Mouse (Mus musculus): Measurements from ENCODE around the gene P4ha1. TPM values are rescaled to one million over a fixed set of nuclear protein-coding genes. Genes with fewer than 3 reads are reported as not detected.

Gene P4ha1
- total and polyA plus RNA-seq, 2 experiments from 2014 or later = 13.4 to 29.3 TPM

- Histone ChIP-seq H3K4me1 (ENCODE audit: insufficient read depth) (no peaks in the 10 kb centered on the region), H3K27me3 (ENCODE audit: insufficient read depth, low read length) (no peaks in the 10 kb centered on the region), H3K4me2 (ENCODE audit: low read depth) (no peak overlapping the region), H3K27ac (ENCODE audit: low read depth, low read length) (no peak overlapping the region), H3K4me3 (ENCODE audit: low read depth, low read length) (no peak overlapping the region), H3K9me3 (ENCODE audit: low read length) (no peaks in the 10 kb centered on the region), H3K9ac (no peak overlapping the region), H3K36me3 (ENCODE audit: insufficient read depth) (peaks cover 30% of the 10 kb centered on the region)
- ATAC-seq = no peak
- DNase-seq = no peak
- WGBS = 33% methylated on average over 12 of the region's 12 CpGs
- TF ChIP-seq CTCF (IDR thresholded peaks at IDR 0.05; ENCODE audit: low read depth) = no peak
Observed at GRCm38 (mm10) chr10:59354120-59354519, 31.0 kb downstream of the P4ha1 start.

DNA sequence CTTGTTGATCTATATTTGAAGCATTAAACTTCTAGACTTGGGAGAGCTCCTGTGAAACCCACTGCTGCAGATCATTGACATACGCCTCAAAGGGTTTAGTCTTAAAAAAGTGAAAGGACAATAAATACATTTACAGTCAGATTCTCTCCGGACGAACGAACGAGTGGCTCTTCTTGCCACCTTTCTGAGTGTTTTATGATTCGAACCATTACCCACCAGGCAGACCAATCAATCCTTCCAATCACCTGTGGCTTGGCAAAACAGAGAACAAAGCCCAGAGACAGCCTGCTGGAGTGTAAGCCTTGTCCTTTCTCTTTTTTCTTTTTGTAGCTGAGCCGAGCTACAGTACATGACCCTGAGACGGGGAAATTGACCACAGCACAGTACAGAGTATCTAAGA is 31.9 kb downstream of the P4ha1 start:
- H3K9me3 ChIP-seq (ENCODE audit: low read length) = no peaks in the 10 kb centered on the region
- WGBS = 85% methylated on average over 8 of the region's 8 CpGs
- no peaks in the 10 kb centered on the region for H3K27me3 ChIP-seq (ENCODE audit: insufficient read depth, low read length)
- H3K4me3 ChIP-seq (ENCODE audit: low read depth, low read length) = no peak overlapping the region
- DNase-seq (no peak), ATAC-seq (no peak)
- H3K9ac ChIP-seq = no peak overlapping the region
- peaks cover 30% of the 10 kb centered on the region for H3K36me3 ChIP-seq (ENCODE audit: insufficient read depth)
- H3K4me2 ChIP-seq (ENCODE audit: low read depth) = no peak overlapping the region
- no peak overlapping the region for H3K27ac ChIP-seq (ENCODE audit: low read depth, low read length)
- TF ChIP-seq CTCF (IDR thresholded peaks at IDR 0.05; ENCODE audit: low read depth) = no peak
- H3K4me1 ChIP-seq (ENCODE audit: insufficient read depth) = no peaks in the 10 kb centered on the region

DNA sequence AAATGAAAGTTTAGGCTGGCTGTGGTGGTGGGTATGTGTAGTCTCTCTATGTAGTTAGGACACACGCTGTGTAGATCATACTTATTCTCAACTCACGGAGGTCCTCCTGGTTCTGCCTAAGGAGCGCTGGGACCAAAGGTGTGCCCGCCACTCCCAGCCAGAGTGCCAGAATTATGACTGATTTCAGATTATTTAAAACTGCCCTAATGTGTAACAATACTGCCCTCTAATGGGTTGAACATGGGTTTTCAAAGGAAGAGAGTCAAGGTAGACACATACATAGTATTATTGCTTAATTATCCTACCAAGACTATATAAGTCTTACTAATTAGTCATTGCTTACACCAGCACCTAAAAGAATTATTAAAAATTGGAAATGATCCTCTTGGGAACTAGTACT is 35.6 kb downstream of the P4ha1 start:
- peak; percentile 48 for TF ChIP-seq CTCF (IDR thresholded peaks at IDR 0.05; ENCODE audit: low read depth)
- H3K9me3 ChIP-seq (ENCODE audit: low read length) = no peaks in the 10 kb centered on the region
- no peaks in the 10 kb centered on the region for H3K4me1 ChIP-seq (ENCODE audit: insufficient read depth)
- H3K36me3 ChIP-seq (ENCODE audit: insufficient read depth) = peaks cover 39% of the 10 kb centered on the region
- H3K4me2 ChIP-seq (ENCODE audit: low read depth) = no peak overlapping the region
- WGBS = 85% methylated on average over 4 of the region's 4 CpGs
- H3K27me3 ChIP-seq (ENCODE audit: insufficient read depth, low read length) = no peaks in the 10 kb centered on the region
- DNase-seq (no peak), ATAC-seq (no peak)
- H3K9ac ChIP-seq = no peak overlapping the region
- no peak overlapping the region for H3K4me3 ChIP-seq (ENCODE audit: low read depth, low read length)
- H3K27ac ChIP-seq (ENCODE audit: low read depth, low read length) = no peak overlapping the region

DNA sequence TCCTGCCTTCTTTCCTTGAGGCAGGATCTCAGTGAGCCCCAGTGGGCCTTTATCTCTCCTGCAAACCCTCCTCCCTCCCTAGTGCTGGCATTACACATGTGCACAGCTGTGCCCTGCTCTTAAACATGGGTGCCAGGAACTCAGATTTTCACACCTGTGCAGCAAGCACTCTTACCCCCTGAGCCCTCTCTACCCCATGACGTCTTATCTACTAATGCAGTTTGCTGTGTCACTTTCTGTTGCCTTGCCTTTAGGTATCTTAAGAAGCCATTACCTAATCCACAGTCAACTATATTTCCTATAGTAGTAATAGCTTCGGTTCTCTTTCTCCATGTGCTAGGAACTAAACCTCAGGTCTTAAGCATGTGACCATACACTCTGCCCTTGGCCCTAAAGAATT is 40.1 kb downstream of the P4ha1 start:
- no peak for TF ChIP-seq CTCF (IDR thresholded peaks at IDR 0.05; ENCODE audit: low read depth)
- Histone ChIP-seq H3K4me2 (ENCODE audit: low read depth) (no peak overlapping the region), H3K36me3 (ENCODE audit: insufficient read depth) (peaks cover 54% of the 10 kb centered on the region), H3K9me3 (ENCODE audit: low read length) (no peaks in the 10 kb centered on the region), H3K9ac (no peak overlapping the region), H3K27ac (ENCODE audit: low read depth, low read length) (no peak overlapping the region), H3K4me1 (ENCODE audit: insufficient read depth) (no peaks in the 10 kb centered on the region), H3K4me3 (ENCODE audit: low read depth, low read length) (no peak overlapping the region), H3K27me3 (ENCODE audit: insufficient read depth, low read length) (no peaks in the 10 kb centered on the region)
- 94% methylated on average over 2 of the region's 2 CpGs for WGBS
- DNase-seq = no peak
- ATAC-seq = no peak

- Histone ChIP-seq H3K9me3 (ENCODE audit: low read length) (no peaks in the 10 kb centered on the region), H3K4me2 (ENCODE audit: low read depth) (no peak overlapping the region), H3K9ac (no peak overlapping the region), H3K36me3 (ENCODE audit: insufficient read depth) (peaks cover 64% of the 10 kb centered on the region), H3K27ac (ENCODE audit: low read depth, low read length) (no peak overlapping the region), H3K4me3 (ENCODE audit: low read depth, low read length) (no peak overlapping the region), H3K4me1 (ENCODE audit: insufficient read depth) (no peaks in the 10 kb centered on the region), H3K27me3 (ENCODE audit: insufficient read depth, low read length) (no peaks in the 10 kb centered on the region)
- DNase-seq (no peak), ATAC-seq (no peak)
- 93% methylated on average over 3 of the region's 3 CpGs for WGBS
- no peak for TF ChIP-seq CTCF (IDR thresholded peaks at IDR 0.05; ENCODE audit: low read depth)
Observed at GRCm38 (mm10) chr10:59364551-59364950, 41.5 kb downstream of the P4ha1 start.

GRCm38 (mm10) chr10:59365804-59366589 is 42.9 kb downstream of the P4ha1 start:
- no peaks in the 10 kb centered on the region for H3K4me1 ChIP-seq (ENCODE audit: insufficient read depth)
- no peak overlapping the region for H3K9ac ChIP-seq
- no peak for DNase-seq
- no peak overlapping the region for H3K4me3 ChIP-seq (ENCODE audit: low read depth, low read length)
- H3K27me3 ChIP-seq (ENCODE audit: insufficient read depth, low read length) = no peaks in the 10 kb centered on the region
- no peaks in the 10 kb centered on the region for H3K9me3 ChIP-seq (ENCODE audit: low read length)
- TF ChIP-seq CTCF (IDR thresholded peaks at IDR 0.05; ENCODE audit: low read depth) = no peak
- no peak for ATAC-seq
- 70% methylated on average over 5 of the region's 5 CpGs for WGBS
- no peak overlapping the region for H3K27ac ChIP-seq (ENCODE audit: low read depth, low read length)
- H3K36me3 ChIP-seq (ENCODE audit: insufficient read depth) = peaks cover 78% of the 10 kb centered on the region
- H3K4me2 ChIP-seq (ENCODE audit: low read depth) = no peak overlapping the region

DNA sequence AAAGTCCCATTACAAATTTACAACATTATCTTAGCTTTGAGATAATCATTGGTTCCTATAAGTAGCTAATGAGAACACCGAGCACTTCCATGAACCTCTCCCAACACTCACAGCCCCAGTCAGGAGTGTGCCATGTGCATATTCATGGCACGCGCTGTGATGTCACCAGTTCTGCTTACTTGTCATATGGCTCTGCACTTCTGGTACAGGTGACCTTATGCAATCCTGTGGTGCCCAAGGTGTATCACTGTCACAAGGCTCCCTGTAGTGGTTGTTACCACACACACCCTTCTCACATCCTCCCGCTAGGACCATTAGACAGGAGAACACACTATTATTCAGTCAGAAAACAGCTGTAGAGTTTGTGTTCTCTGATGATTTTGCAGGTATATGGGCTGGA is 43.6 kb downstream of the P4ha1 start:
- Histone ChIP-seq H3K9ac (no peak overlapping the region), H3K9me3 (ENCODE audit: low read length) (no peaks in the 10 kb centered on the region), H3K27me3 (ENCODE audit: insufficient read depth, low read length) (no peaks in the 10 kb centered on the region), H3K4me3 (ENCODE audit: low read depth, low read length) (no peak overlapping the region), H3K36me3 (ENCODE audit: insufficient read depth) (peaks cover 81% of the 10 kb centered on the region), H3K4me1 (ENCODE audit: insufficient read depth) (no peaks in the 10 kb centered on the region), H3K4me2 (ENCODE audit: low read depth) (no peak overlapping the region), H3K27ac (ENCODE audit: low read depth, low read length) (no peak overlapping the region)
- TF ChIP-seq CTCF (IDR thresholded peaks at IDR 0.05; ENCODE audit: low read depth) = no peak
- ATAC-seq (no peak), DNase-seq (no peak)
- 94% methylated on average over 4 of the region's 4 CpGs for WGBS
